Mouse (Mus musculus) heart, embryonic 16.5 days (tissue): Measurements from ENCODE around the gene Slc4a7. TPM values are rescaled to one million over a fixed set of nuclear protein-coding genes. Genes with fewer than 3 reads are reported as not detected.
A peak's percentile ranks its signal among the peaks of the same experiment; 100 is the strongest.

Experiments used
- ATAC-seq: fragments of 200-750 bp; cut with Nextera tagmentation; replicated peaks from 2 replicates; pipeline ENCODE4 v1.8.0; 2017; ENCODE audit warnings: moderate number of reproducible peaks; ENCODE audit not compliant: insufficient read depth, low FRiP score; ENCODE audit errors: extremely low read depth
- H3K27ac ChIP-seq: fragments of 300-500 bp; sonication (generic); 2 replicates; pipeline ENCODE4 v1.5.1; 2014; ENCODE audit warnings: mild to moderate bottlenecking, low read length, control low read depth, moderate library complexity
- H3K27me3 ChIP-seq: fragments of 300-500 bp; sonication (generic); 2 replicates; pipeline ENCODE4 v1.6.1; 2014; ENCODE audit warnings: low read length, mixed read lengths; ENCODE audit not compliant: control insufficient read depth, insufficient read depth
- H3K36me3 ChIP-seq: fragments of 300-500 bp; sonication (generic); 2 replicates; pipeline ENCODE4 v1.6.1; 2014; ENCODE audit not compliant: control insufficient read depth, insufficient read depth
- H3K4me1 ChIP-seq: fragments of 300-500 bp; sonication (generic); 2 replicates; pipeline ENCODE4 v1.6.1; 2014; ENCODE audit warnings: low read length, mixed read lengths; ENCODE audit not compliant: control insufficient read depth, insufficient read depth
- H3K4me2 ChIP-seq: fragments of 300-500 bp; sonication (generic); 2 replicates; pipeline ENCODE4 v1.6.1; 2014; ENCODE audit warnings: low read depth, mild to moderate bottlenecking, control low read depth, low read length
- H3K4me3 ChIP-seq: fragments of 300-500 bp; sonication (generic); 2 replicates; pipeline ENCODE4 v1.5.1; 2014; ENCODE audit warnings: mild to moderate bottlenecking, control low read depth, low read length
- H3K9ac ChIP-seq: fragments of 300-500 bp; sonication (generic); 2 replicates; pipeline ENCODE4 v1.6.1; 2014; ENCODE audit warnings: low read length, control low read depth
- H3K9me3 ChIP-seq: fragments of 300-500 bp; sonication (generic); replicated peaks from 2 replicates; pipeline ENCODE4 v1.6.1; 2016; ENCODE audit warnings: low read length; ENCODE audit not compliant: control insufficient read depth
- WGBS: fragments of 180-500 bp; shearing (Covaris S2); extraction: QIAGEN DNeasy Blood & Tissue Kit; methylation state at CpG from one replicate; pipeline ENCODE4 v1.1.7; 2014; 5-methylcytosine and 5-hydroxymethylcytosine counted together
- polyA plus RNA-seq: library from polyadenylated mRNA; unstranded; fragments of >200 nt; fragmentation: Nextera tagmentation; extraction: Ambion mirVana; gene quantifications from 2 replicates; pipeline ENCODE4 v1.2.1, GENCODE M21; 2015

Gene Slc4a7
- polyA plus RNA-seq, result 9.8 and 11.2 TPM in 2 replicates

DNA sequence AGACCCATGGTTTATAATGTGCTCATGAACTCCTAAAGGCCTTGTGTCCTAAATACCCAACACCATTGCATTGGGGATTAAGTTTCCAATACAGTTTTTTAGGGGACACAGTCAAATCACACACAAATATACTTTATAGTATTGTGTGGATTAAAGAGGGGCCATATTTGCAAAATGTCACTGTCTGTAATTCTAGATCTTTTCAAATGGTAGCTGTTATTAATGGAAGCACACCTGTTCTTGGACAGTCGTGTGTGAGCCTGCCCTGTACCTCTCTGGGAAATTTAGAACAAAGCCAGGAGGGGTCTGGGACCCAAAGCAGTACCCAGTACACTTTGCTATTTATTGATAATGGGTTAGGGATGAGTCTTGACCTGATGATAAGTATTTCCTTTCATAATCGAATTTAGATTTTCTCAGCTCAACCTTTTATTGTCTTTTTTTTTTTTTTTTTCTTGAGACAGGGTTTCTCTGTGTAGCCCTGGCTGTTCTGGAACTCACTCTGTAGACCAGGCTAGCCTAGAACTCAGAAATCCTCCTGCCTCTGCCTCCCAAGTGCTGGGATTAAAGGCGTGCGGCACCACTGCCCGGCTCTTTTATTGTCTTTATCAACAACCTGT, at the start of gene Slc4a7:
Gene Slc4a7, plus strand, starts transcription at position 570 of the 620 bp plus-strand sequence.
- Histone ChIP-seq H3K9ac (peak within 1 kb of the TSS; percentile 87), H3K36me3 (no peaks in the 10 kb centered on the region), H3K4me3 (peak within 1 kb of the TSS; percentile 76), H3K9me3 (no peaks in the 10 kb centered on the region), H3K4me2 (peak within 1 kb of the TSS; percentile 82), H3K27me3 (no peaks in the 10 kb centered on the region), H3K27ac (peak within 1 kb of the TSS; percentile 91), H3K4me1 (peaks cover 10% of the 10 kb centered on the region)
- WGBS, result 63% methylated on average over 5 of the region's 5 CpGs
- ATAC-seq, result no peak

DNA sequence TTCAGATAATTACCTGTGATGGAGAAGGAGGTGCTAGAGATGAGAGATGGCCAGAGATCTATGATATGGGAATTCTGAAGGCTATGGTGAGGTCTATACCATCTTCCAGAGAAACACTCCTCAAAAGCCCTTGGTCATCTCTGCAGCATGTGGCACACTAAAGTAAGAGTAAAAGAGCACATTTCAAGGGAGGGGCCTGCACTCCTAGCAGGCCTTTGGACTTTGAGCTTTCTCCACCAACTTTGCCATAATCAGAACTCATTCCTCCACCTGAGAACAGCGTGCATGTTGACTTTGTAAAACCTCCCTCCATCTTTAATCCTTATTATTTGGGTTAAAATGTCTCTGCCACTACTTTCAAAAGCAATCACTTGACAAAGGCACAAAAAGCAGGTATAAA, 31.5 kb upstream of the Slc4a7 start:
- ATAC-seq, result no peak
- no peaks in the 10 kb centered on the region for H3K27me3 ChIP-seq
- WGBS, result 92% methylated on average over 1 of the region's 1 CpGs
- H3K9ac ChIP-seq, result no peak overlapping the region
- H3K4me1 ChIP-seq, result no peaks in the 10 kb centered on the region
- H3K4me2 ChIP-seq, result no peak overlapping the region
- no peak overlapping the region for H3K27ac ChIP-seq
- no peaks in the 10 kb centered on the region for H3K36me3 ChIP-seq
- H3K9me3 ChIP-seq, result no peaks in the 10 kb centered on the region
- no peak overlapping the region for H3K4me3 ChIP-seq

DNA sequence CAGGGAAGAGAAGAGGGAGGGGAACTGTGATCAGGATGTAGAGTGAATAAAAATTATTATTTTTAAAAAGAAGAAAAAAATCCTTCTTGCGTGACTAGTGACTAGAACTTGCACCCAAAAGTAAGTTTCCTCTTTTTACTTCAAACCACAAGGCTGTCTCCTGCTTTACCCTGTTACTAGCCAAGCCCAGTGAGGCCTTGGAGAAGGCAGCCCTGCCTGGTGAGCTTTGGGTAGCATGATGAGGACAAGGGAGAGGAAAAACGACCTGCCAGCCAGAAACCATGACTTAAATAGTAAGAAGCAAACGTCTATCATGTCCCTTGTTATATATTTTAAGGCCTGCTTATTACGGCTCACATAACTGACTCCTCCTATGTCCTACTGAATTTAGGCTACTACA, 20.5 kb upstream of the Slc4a7 start:
- ATAC-seq, result no peak

DNA sequence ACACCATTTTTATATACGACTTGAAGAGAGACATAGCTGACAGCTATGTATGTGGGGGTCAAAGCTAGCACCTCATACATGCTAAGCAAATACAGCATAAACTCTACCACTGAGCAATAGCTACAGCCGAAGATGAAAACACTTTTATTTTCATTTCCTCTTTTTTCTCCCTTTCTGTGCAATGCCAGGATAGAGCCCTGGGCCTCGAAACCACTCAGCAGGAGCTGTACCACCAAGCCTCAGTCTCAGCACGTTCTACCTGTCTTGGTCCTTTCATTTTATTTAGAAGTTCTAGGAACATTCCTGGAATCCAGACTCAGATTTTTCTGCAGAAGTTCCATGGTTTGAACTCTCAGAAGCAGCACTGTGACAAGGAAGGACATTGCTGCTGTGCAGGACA, 17.3 kb upstream of the Slc4a7 start:
- H3K27me3 ChIP-seq, result no peaks in the 10 kb centered on the region
- no peak overlapping the region for H3K4me2 ChIP-seq
- no peaks in the 10 kb centered on the region for H3K36me3 ChIP-seq
- no peak overlapping the region for H3K9ac ChIP-seq
- H3K9me3 ChIP-seq, result no peaks in the 10 kb centered on the region
- WGBS, result 65% methylated on average over 4 of the region's 4 CpGs
- H3K27ac ChIP-seq, result no peak overlapping the region
- H3K4me1 ChIP-seq, result no peaks in the 10 kb centered on the region
- no peak overlapping the region for H3K4me3 ChIP-seq
- no peak for ATAC-seq

More for the DNA sequence above, 20.5 kb upstream of the Slc4a7 start:
- H3K36me3 ChIP-seq, result no peaks in the 10 kb centered on the region
- no peak overlapping the region for H3K27ac ChIP-seq
- no peaks in the 10 kb centered on the region for H3K27me3 ChIP-seq
- WGBS, result 65% methylated on average over 4 of the region's 4 CpGs
- H3K9me3 ChIP-seq, result no peaks in the 10 kb centered on the region
- no peaks in the 10 kb centered on the region for H3K4me1 ChIP-seq
- H3K4me3 ChIP-seq, result no peak overlapping the region
- H3K9ac ChIP-seq, result no peak overlapping the region
- H3K4me2 ChIP-seq, result no peak overlapping the region

DNA sequence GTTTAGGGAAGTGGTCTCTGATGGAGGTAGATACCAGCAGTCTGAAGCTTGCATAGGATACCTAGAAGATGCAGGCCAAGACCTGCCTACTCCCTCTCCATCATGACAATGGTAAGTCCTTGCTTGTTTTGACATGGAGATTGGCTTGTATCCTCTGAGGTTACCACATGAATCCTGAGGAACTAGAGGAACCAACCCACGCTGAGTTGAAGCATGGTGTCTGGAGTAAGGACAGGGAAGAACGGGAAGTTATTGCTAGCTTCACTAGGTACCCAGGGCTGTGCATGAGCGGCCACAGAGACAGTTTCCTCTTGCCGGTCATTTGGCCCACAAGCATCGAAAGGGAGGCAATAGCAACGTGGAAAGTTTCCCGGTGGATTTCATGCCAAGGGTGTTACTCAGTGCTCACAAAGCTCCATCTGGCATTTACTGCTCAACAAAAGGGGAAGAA, 16.0 kb upstream of the Slc4a7 start:
- no peaks in the 10 kb centered on the region for H3K27me3 ChIP-seq
- no peak overlapping the region for H3K27ac ChIP-seq
- H3K4me2 ChIP-seq, result no peak overlapping the region
- no peaks in the 10 kb centered on the region for H3K9me3 ChIP-seq
- H3K4me1 ChIP-seq, result no peaks in the 10 kb centered on the region
- no peak overlapping the region for H3K9ac ChIP-seq
- H3K4me3 ChIP-seq, result no peak overlapping the region
- no peak for ATAC-seq
- 59% methylated on average over 7 of the region's 7 CpGs for WGBS
- no peaks in the 10 kb centered on the region for H3K36me3 ChIP-seq

DNA sequence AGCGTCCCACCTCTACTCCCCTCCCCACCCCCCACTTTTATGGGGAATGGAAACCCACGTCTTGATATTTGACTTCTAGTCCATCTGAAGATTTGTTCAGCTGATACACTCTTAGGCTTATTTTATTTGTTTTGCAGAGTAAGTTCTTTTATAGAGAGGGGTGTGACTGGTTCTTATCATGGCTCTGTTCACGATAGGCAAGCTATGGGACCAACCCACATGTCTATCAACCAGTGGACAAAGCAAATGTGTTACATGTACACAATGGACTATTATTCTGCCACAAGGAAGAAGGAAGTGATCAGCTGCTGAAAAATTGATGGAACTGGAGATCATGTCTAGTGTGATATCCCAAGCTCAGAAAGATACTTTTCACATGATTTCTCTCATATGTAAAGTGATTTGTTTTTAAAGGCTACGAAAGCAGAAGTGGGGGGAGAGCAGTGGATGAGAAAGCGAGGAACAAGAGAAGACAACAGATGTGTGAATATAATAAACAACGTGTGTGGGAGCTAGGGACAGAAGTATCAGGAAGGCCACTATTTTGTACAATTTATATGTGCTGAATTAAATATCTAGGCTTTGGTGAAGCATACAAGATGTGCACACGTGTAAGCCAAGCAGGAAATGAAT, 14.7 kb upstream of the Slc4a7 start:
- 63% methylated on average over 7 of the region's 7 CpGs for WGBS
- H3K9me3 ChIP-seq, result no peaks in the 10 kb centered on the region
- ATAC-seq, result no peak
- H3K27ac ChIP-seq, result no peak overlapping the region
- H3K9ac ChIP-seq, result no peak overlapping the region
- no peaks in the 10 kb centered on the region for H3K27me3 ChIP-seq
- no peak overlapping the region for H3K4me3 ChIP-seq
- no peaks in the 10 kb centered on the region for H3K36me3 ChIP-seq
- no peaks in the 10 kb centered on the region for H3K4me1 ChIP-seq
- no peak overlapping the region for H3K4me2 ChIP-seq

DNA sequence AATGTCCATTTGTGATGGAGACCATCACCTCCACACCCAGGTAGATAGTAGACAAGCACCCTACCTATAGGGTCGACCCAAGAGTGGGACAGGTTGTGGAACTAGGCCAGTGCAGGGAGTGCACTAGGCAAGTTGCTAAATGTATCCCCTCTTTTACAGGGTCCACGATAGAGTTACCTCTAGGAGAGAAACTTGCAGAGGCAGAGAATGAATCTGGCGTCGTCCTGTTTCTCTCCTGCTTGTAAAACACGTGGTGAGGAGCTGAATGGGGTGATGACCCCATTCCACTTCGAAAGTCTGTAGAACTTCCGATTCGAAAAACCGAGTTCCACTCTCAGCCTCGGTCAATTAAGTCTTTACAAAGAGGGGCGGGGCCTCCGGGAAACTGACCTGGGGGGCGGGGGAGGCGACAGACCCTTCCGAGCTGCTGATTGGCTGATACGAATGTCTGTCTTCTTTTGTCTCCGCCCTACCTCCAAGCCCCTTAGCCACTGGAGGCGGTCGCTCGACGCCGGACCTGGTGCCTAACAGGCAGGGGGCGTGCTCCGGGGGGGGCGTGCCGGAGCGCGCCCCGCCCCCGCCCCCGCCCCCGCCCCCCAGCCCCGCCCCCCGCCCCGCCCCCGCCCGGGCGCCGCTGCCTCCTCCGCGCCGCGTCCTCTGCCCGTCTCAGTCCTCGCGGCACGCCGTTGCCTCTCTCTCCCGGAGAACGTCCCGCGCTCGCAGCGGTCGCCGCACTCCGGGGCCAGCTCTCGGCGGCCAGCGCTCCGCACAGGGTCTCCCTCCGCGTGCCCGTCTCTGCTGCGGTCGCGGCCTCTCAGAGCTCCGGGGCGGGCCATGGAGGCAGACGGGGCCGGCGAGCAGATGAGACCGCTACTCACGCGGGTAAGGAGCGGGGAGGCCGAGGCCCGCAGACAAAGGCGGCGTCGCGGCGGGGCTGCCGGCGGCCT, 593 bp downstream of the Slc4a7 start:
- Histone ChIP-seq H3K9me3 (no peaks in the 10 kb centered on the region), H3K36me3 (no peaks in the 10 kb centered on the region), H3K9ac (peak overlapping the region; percentile 87), H3K4me2 (peak overlapping the region; percentile 82), H3K4me1 (peaks cover 10% of the 10 kb centered on the region), H3K27me3 (no peaks in the 10 kb centered on the region), H3K27ac (peak overlapping the region; percentile 91), H3K4me3 (peak overlapping the region; percentile 76)
- WGBS, result under 1% methylated on average over 56 of the region's 85 CpGs
- peak; percentile 96 for ATAC-seq

DNA sequence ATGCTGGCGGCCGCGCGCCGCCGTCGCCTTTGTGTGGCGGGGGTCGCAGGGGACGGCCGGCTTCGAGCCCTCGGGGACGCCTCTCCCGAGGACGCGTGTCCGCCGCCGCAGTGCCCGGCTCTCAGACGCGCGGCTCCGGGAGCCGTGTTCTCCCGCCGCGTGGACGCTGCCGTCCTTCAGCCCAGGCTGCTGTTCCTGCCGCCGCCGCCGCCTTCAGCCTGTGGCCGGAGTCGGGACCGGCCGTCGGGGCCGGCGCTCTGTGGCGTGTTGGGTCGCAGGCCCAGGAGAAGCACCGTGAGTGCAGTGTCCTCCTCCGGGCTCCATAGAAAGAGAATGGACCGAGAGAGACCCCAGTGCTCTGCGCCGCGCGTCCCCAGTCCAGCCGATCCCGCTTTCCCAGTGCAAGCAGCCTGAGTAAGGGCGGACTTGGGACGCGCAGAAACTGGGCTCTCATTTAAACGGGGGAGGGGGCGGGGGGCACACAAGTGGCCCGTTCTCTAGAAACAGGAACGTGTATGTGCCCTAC, 1.3 kb downstream of the Slc4a7 start:
- peak; percentile 62 for ATAC-seq
- Histone ChIP-seq H3K27me3 (no peaks in the 10 kb centered on the region), H3K27ac (peak overlapping the region; percentile 91), H3K4me3 (peak overlapping the region; percentile 76), H3K4me1 (peaks cover 10% of the 10 kb centered on the region), H3K9ac (peak overlapping the region; percentile 87), H3K36me3 (0 out of 2 replicates have a peak, but pooled peaks cover 2% of the 10 kb centered on the region), H3K9me3 (no peaks in the 10 kb centered on the region), H3K4me2 (peak overlapping the region; percentile 82)
- WGBS, result under 1% methylated on average over 60 of the region's 60 CpGs
